Mouse (Mus musculus) T-helper 1 cell (primary cell): ENCODE measurements around the gene Stx8.

Experiments
- in situ Hi-C: fragments of 300-600 bp; cut with MboI, MseI; formaldehyde crosslinking; loops from one replicate; pipeline ENCODE4 v1.15.1; 2025; ENCODE audit warnings: high pct_unique_total_duplicates

Gene Stx8

DNA sequence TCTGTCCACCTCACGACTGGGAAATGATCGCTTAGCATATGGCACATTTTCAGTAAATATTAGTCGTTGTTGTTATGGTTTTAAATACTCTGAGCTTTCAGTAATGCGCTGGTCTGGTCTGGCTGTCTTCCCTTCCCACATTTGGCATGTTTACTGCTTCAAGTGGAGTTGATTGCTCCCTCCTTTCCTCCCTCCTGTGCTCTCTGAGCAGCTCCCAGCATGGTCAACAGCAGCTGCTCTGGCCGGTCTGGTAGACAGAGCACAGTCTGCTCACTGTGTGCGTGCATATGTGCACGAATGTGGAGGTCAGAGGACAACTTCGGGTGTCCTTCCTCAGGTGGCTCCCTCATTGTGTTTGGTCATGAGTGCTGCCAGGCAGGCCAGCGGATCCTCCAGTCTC lies 120.2 kb downstream of the Stx8 start:
- in situ Hi-C loops, result no loop called here

DNA sequence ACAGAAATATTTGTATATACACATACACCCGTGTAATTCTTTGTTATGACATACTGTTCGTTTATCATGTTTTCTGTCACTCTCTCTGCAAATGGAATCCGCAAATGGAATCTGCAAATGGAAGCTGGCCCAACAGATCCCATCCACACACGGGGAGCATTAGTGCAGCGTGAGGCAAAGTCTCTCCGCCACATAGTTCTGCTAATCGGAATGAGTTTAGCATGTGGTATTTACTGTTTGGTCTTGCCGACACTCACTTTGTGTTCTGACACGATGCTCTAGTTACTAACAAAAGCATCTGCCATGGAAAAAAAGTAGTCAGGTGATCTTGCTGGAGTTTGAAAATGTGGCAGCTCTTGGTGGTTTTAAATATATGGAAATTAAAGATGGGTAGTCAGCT lies 123.4 kb downstream of the Stx8 start:
- in situ Hi-C loops, result no loop called here

DNA sequence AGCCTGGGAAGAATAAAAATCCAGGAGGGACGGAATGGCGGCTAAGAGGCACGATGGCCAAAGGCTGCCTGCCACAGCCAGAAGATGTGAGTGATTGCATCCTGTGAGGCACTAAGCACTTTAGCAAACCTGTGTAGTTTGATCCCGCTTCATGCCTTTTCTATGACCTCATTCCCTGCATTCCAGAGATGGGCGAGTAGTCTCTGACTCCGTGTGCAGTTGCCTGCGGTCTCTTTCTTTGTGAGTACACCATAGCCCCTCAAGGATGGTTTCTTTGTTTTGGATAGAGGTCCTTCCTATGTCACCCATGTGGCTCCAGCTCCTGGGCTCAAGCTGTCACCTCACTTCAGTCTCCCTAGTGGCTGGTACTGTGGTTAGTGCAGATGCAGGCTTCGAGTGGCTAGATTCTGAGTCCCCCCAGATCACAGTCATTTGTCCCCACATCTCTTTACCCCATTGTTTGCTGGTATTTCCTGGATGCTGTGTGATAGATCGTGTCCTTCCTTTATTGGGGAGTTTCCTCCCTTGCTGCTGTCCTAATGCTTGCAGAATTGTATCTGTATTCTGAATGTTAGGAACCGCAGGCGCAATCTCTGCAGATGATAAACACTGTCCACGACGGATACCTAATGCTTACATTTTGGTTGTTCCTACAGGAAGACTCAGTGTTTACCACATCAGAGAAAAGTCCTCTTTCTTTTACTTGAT lies 124.0 kb downstream of the Stx8 start:
- in situ Hi-C loops, result no loop called here

DNA sequence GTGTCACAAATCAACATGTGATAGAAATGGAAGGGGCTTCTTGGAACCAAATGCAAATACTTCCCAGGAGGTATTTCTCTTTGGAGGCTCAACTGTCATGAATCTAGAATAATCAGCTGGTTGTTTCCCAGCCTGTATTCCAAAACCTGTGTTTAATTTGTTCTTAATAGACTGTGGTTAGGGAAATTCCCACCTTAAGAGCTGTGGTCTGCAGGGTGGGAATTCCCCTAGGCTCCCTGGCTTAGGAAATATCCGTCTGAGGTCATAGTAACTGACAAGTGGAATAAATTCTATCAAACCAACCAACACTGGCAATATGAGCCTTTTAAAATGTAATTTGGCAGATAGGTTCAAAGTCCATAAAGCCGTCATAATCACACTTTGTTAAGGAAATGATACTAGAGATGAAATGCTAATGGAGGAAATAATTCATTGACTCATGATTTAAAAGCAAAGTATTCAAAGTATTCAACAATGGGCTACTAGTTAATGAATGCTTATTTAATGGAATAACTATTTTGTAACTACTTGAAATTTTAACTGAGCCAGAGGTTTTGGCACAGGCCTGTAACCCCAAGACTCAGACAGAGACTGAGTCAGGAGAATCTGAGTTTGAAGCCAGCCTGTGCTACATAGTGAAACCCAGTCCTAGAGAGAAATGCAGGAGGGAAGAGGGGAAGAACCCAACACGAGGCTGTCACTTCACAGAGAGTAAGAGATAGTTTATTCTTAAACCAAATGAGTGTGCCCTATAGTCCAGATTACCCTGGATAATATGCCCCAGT lies 126.2 kb downstream of the Stx8 start:
- in situ Hi-C loops, result no loop called here

DNA sequence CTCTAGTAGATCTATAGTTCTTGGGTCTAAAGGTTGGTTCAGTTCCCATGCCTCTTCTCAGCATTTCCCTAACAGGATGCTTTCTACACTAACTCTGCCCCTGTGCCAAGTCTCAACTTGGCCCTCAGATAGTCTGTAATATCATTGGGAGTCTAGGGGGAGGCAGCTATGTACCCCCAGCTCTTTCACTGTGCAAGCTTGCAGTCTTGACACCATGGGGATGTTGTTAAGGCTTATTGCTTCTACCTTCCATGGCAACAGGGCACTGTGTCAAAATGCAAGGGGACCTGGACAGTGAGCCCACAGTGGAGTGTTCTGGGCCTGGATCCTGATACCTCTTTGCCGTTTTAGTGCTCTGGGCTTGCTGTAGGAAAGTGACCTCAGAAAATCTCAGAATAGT lies 135.6 kb downstream of the Stx8 start:
- in situ Hi-C loops, result no loop called here

- in situ Hi-C loops, result no loop called here
Measured at GRCm38 (mm10) chr11:68103480-68103879, 137.5 kb downstream of the Stx8 start.

DNA sequence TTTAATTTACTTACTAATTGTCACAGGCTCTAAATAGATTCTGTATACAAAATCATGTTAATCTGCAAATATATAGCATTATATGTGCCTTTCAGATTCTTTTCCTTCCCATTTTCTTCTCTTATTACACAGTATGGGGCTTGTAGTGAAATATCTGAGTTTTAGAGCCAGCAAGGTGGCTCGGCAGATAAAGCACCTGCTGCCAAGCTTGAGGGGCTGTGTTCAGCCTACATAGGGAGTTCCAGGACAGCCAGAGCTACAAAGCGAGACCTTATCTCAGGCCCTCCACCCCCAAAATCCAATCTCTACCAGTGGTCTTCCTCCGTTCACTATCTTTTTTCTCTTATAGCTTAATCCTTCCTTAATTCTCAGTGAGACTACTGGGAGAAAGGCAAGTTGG lies 140.1 kb downstream of the Stx8 start:
- in situ Hi-C loops, result no loop called here

GRCm38 (mm10) chr11:68113454-68114100 lies 147.6 kb downstream of the Stx8 start:
- in situ Hi-C loops, result no loop called here

GRCm38 (mm10) chr11:68114202-68114601 lies 148.2 kb downstream of the Stx8 start:
- in situ Hi-C loops, result no loop called here

DNA sequence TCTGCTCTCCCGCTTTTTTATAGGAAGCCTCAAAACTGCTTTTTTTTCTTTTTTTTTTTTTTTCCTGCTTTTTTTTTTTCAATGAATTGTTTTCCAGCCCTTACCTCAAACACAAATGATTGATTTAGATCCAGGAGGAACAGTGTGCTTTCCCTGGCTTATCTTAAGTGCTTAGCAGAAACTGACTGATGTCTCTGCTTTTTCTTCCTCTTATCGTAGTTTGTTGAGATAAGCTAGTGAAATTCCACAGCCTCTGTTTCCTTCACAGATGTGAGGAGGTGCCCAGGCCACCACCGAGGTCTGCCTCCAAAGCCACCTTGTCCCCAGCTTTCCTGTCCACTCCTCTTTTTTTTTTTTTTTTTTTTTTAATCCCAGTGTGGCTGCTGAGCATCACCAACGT lies 150.2 kb downstream of the Stx8 start:
- in situ Hi-C loops, result no loop called here

GRCm38 (mm10) chr11:68117878-68118660 lies 152.1 kb downstream of the Stx8 start:
- in situ Hi-C loops, result no loop called here

GRCm38 (mm10) chr11:68118679-68119078 lies 152.7 kb downstream of the Stx8 start:
- in situ Hi-C loops, result no loop called here

DNA sequence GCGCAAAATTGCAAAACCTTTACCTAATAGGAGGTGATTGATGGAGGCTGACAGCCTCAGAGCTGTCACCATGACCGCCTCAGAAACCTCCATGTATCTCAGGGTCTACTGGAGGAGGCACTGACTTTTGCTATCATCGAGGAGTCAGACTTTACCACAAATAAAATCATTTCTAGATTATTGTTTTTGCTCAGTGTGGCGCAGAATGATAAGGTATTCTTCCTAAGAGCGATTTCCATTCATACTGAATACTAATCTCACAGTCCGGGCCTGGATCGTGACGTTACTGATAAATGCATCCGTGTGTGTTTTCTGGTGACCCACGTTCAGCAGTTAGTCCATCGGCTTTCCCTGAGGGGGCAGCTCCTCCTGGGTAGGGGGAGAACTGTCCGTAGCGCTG lies 153.1 kb downstream of the Stx8 start:
- in situ Hi-C loops, result no loop called here

DNA sequence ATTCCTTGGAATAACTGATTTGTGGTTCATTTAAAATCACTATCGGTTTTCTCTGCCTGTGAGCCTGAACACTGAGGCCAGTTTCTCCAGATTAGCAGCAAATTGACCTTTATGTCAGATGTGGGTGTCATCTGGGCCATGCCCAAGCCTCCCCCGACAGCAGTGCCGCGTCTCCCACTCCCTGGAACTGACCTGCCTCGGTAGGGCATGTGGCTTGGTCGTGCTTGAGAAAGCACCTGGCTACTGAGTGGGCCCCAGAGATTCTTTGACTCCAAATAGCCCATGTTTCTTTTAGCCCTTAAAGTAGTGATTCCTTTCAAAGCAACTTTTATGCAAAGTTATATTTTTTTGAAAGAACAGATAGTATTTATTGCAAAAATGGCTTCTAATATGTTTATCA lies 155.3 kb downstream of the Stx8 start:
- in situ Hi-C loops, result no loop called here

DNA sequence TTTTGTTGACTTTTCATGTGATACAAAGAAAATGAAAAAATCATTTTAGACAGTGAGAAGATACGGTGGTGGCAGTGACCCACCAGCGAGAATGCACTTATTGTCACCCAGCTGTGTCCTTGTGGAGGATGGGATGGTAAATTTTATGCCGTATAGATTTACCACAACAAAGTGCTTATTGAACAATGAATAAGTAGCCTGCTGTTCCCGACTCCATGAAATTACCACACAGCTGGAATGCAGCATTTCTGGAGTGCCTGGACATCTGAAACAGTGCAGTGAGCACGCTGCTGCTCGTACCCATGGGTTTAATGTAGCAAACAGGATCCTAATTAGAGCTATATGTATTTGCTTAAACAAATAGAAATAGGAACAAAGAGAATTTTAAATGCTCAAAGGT lies 155.7 kb downstream of the Stx8 start:
- in situ Hi-C loops, result no loop called here

DNA sequence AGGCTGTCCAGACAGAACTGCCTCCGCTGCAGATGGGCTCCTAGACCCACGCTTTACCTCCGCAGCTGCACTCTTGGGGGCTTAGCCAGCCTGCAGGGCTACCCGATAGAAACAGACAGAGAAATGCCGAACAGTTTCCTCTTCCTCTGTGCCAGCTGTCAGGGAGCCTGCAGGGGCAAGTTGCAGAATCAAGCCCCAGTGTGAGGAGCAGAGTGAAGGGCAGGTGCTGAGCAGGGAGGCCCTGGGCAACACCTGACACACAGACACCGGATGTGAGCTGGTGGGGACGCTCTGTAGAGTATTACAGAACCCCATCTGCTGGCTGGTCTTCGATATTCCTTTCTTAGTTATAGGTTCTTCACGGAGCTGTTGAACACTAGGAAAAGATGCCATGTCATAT lies 160.1 kb downstream of the Stx8 start:
- in situ Hi-C loops, result no loop called here

- in situ Hi-C loops, result no loop called here
Measured at GRCm38 (mm10) chr11:68134494-68134893, 168.5 kb downstream of the Stx8 start.

GRCm38 (mm10) chr11:68135350-68135749 lies 169.4 kb downstream of the Stx8 start:
- in situ Hi-C loops, result no loop called here

GRCm38 (mm10) chr11:68136687-68137086 lies 170.7 kb downstream of the Stx8 start:
- in situ Hi-C loops, result no loop called here

- in situ Hi-C loops, result no loop called here
Measured at GRCm38 (mm10) chr11:68142296-68142695, 176.3 kb downstream of the Stx8 start.

DNA sequence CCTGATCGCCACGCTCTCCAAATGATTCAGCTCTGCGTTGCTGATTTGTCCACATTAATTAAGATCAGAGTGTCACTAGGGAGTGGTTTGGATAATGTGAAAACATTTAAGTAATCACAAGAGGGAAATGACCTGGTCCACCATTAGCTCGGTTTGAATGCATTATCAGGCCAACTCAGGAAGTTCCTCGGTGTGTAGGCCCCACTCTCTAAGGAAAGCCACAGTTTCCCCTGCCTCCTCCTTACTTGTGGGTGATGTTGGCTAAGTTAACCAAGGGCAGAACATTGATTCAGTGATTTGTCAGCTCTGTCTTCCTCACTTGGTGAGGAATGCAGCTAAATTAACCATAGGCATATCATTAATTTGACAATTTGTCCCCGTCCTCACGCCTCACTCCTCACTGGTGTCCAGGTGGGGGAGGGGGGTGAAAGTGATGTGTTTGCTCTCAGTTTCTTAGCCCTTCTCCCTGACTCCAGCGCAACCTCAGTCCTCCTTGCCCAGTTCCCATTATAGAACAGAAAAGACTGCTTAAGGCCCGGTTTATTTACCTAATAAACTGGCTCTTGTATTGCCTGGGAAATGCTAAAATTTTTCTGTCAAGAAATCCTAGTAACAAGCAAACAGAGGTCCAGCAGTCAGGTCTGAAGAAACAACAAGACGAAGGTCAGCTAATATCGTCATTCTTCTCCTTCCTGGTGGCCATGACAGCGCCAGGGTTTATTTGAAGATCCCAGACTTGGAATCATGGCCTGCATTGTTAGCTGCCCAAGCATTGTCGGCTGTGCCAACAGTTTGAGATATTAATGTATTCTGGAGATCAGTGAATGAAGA lies 178.5 kb downstream of the Stx8 start:
- in situ Hi-C loops, result no loop called here
